Mouse (Mus musculus) midbrain, embryonic 16.5 days (tissue): ENCODE data around the gene Sel1l. TPM values are rescaled to one million over a fixed set of nuclear protein-coding genes. Genes with fewer than 3 reads are reported as not detected.

Experiments
- ATAC-seq: fragments of 200-750 bp; cut with Nextera tagmentation; 2 replicates; pipeline ENCODE4 v1.8.0; 2017; ENCODE audit warnings: moderate TSS enrichment
- H3K27ac ChIP-seq: fragments of 300-500 bp; sonication (generic); 2 replicates; pipeline ENCODE4 v1.5.1; 2014; ENCODE audit warnings: mild to moderate bottlenecking, low read length, mixed read lengths
- H3K27me3 ChIP-seq: fragments of 300-500 bp; sonication (generic); 2 replicates; pipeline ENCODE4 v1.6.1; 2014; ENCODE audit warnings: low read depth, low read length, mixed read lengths; ENCODE audit not compliant: control insufficient read depth, insufficient read depth
- H3K36me3 ChIP-seq: fragments of 300-500 bp; sonication (generic); 2 replicates; pipeline ENCODE4 v1.6.1; 2014; ENCODE audit warnings: mild to moderate bottlenecking, low read length, moderate library complexity, mixed read lengths; ENCODE audit not compliant: control insufficient read depth, insufficient read depth
- H3K4me1 ChIP-seq: fragments of 300-500 bp; sonication (generic); 2 replicates; pipeline ENCODE4 v1.6.1; 2014; ENCODE audit warnings: mild to moderate bottlenecking, low read length, mixed read lengths; ENCODE audit not compliant: control insufficient read depth, insufficient read depth
- H3K4me2 ChIP-seq: fragments of 300-500 bp; sonication (generic); 2 replicates; pipeline ENCODE4 v1.6.1; 2014; ENCODE audit warnings: mild to moderate bottlenecking, low read length, mixed read lengths
- H3K4me3 ChIP-seq: fragments of 300-500 bp; sonication (generic); 2 replicates; pipeline ENCODE4 v1.5.1; 2014; ENCODE audit warnings: low read depth, mild to moderate bottlenecking, low read length, moderate library complexity, mixed read lengths
- H3K9ac ChIP-seq: fragments of 300-500 bp; sonication (generic); 2 replicates; pipeline ENCODE4 v1.6.1; 2014; ENCODE audit warnings: low read depth, low read length, mixed read lengths
- H3K9me3 ChIP-seq: fragments of 300-500 bp; sonication (generic); replicated peaks from 2 replicates; pipeline ENCODE4 v1.6.1; 2014; ENCODE audit warnings: mild to moderate bottlenecking, low read length, mixed read lengths; ENCODE audit not compliant: control insufficient read depth, poor library complexity, severe bottlenecking
- WGBS: fragments of 180-500 bp; shearing (Covaris S2); extraction: QIAGEN DNeasy Blood & Tissue Kit; methylation state at CpG from one replicate; pipeline ENCODE4 v1.1.7; 2014; 5-methylcytosine and 5-hydroxymethylcytosine counted together
- polyA plus RNA-seq: library from polyadenylated mRNA; unstranded; fragments of >200 nt; fragmentation: Nextera tagmentation; extraction: Ambion mirVana; gene quantifications from 2 replicates; pipeline ENCODE4 v1.2.1, GENCODE M21; 2015

Gene Sel1l
- polyA plus RNA-seq, 1 experiment from 2014 or later = 103 TPM

- peak; percentile 96 for ATAC-seq
- Histone ChIP-seq H3K36me3 (no peaks in the 10 kb centered on the region), H3K9me3 (no peaks in the 10 kb centered on the region), H3K27me3 (peaks cover 5% of the 10 kb centered on the region; the same call in 1 of the 2 replicates), H3K4me1 (peaks cover 5% of the 10 kb centered on the region), H3K4me2 (peak overlapping the region; percentile 94), H3K4me3 (peak overlapping the region; percentile 85), H3K9ac (peak overlapping the region; percentile 68), H3K27ac (peak overlapping the region; percentile 55; the same call in 1 of the 2 replicates)
- under 1% methylated on average over 31 of the region's 35 CpGs for WGBS
These were observed 70.0 kb downstream of the Sel1l start for GRCm38 (mm10) chr12:91779004-91779365.

- peak; percentile 91 for ATAC-seq
- Histone ChIP-seq H3K4me1 (peaks cover 5% of the 10 kb centered on the region), H3K27me3 (peaks cover 5% of the 10 kb centered on the region; the same call in 1 of the 2 replicates), H3K27ac (peak overlapping the region; percentile 55; the same call in 1 of the 2 replicates), H3K9me3 (no peaks in the 10 kb centered on the region), H3K4me2 (peak overlapping the region; percentile 94), H3K4me3 (peak overlapping the region; percentile 85), H3K36me3 (no peaks in the 10 kb centered on the region), H3K9ac (peak overlapping the region; percentile 68)
- WGBS = under 1% methylated on average over 50 of the region's 51 CpGs
These were observed 70.5 kb downstream of the Sel1l start for GRCm38 (mm10) chr12:91778211-91779003.

- ATAC-seq = no peak
- H3K9ac ChIP-seq = no peak overlapping the region
- H3K27me3 ChIP-seq = peaks cover 5% of the 10 kb centered on the region; the same call in 1 of the 2 replicates
- no peaks in the 10 kb centered on the region for H3K9me3 ChIP-seq
- H3K36me3 ChIP-seq = no peaks in the 10 kb centered on the region
- H3K4me3 ChIP-seq = no peak overlapping the region
- H3K27ac ChIP-seq = no peak overlapping the region
- WGBS = 95% methylated on average over 5 of the region's 5 CpGs
- H3K4me2 ChIP-seq = no peak overlapping the region
- H3K4me1 ChIP-seq = peaks cover 5% of the 10 kb centered on the region
These were observed 72.6 kb downstream of the Sel1l start for GRCm38 (mm10) chr12:91776342-91776741.

GRCm38 (mm10) chr12:91774811-91775284 is 74.1 kb downstream of the Sel1l start:
- Histone ChIP-seq H3K4me1 (peaks cover 5% of the 10 kb centered on the region), H3K27me3 (peaks cover 1% of the 10 kb centered on the region; the same call in 1 of the 2 replicates), H3K9ac (no peak overlapping the region), H3K9me3 (no peaks in the 10 kb centered on the region), H3K36me3 (no peaks in the 10 kb centered on the region), H3K27ac (no peak overlapping the region), H3K4me2 (no peak overlapping the region), H3K4me3 (no peak overlapping the region)
- no peak for ATAC-seq
- WGBS = 69% methylated on average over 8 of the region's 8 CpGs

GRCm38 (mm10) chr12:91768871-91769270 is 80.1 kb downstream of the Sel1l start:
- Histone ChIP-seq H3K4me2 (no peak overlapping the region), H3K9me3 (no peaks in the 10 kb centered on the region), H3K4me1 (peaks cover 7% of the 10 kb centered on the region; the same call in 1 of the 2 replicates), H3K4me3 (no peak overlapping the region), H3K9ac (no peak overlapping the region), H3K27ac (no peak overlapping the region), H3K36me3 (no peaks in the 10 kb centered on the region), H3K27me3 (no peaks in the 10 kb centered on the region)
- no peak for ATAC-seq
- 95% methylated on average over 2 of the region's 2 CpGs for WGBS

- Histone ChIP-seq H3K9me3 (no peaks in the 10 kb centered on the region), H3K4me3 (no peak overlapping the region), H3K36me3 (no peaks in the 10 kb centered on the region), H3K9ac (no peak overlapping the region), H3K27me3 (no peaks in the 10 kb centered on the region), H3K4me1 (peaks cover 7% of the 10 kb centered on the region; the same call in 1 of the 2 replicates), H3K27ac (no peak overlapping the region), H3K4me2 (no peak overlapping the region)
- WGBS = 91% methylated on average over 6 of the region's 6 CpGs
- no peak for ATAC-seq
These were observed 80.8 kb downstream of the Sel1l start for GRCm38 (mm10) chr12:91768176-91768575.

- H3K27ac ChIP-seq = no peak overlapping the region
- 29% methylated on average over 14 of the region's 14 CpGs for WGBS
- no peaks in the 10 kb centered on the region for H3K9me3 ChIP-seq
- peaks cover 7% of the 10 kb centered on the region; the same call in 1 of the 2 replicates for H3K4me1 ChIP-seq
- ATAC-seq = peak; percentile 69
- no peak overlapping the region for H3K4me3 ChIP-seq
- no peaks in the 10 kb centered on the region for H3K36me3 ChIP-seq
- H3K27me3 ChIP-seq = no peaks in the 10 kb centered on the region
- H3K9ac ChIP-seq = peak overlapping the region; percentile 20; the same call in 1 of the 2 replicates
- peak overlapping the region; percentile 31 for H3K4me2 ChIP-seq
These were observed 82.4 kb downstream of the Sel1l start for GRCm38 (mm10) chr12:91766338-91767107.

- no peaks in the 10 kb centered on the region for H3K36me3 ChIP-seq
- ATAC-seq = no peak; the same call in 1 of the 2 replicates
- no peak overlapping the region for H3K9ac ChIP-seq
- H3K27ac ChIP-seq = no peak overlapping the region
- no peak overlapping the region for H3K4me3 ChIP-seq
- H3K27me3 ChIP-seq = no peaks in the 10 kb centered on the region
- no peak overlapping the region for H3K4me2 ChIP-seq
- H3K9me3 ChIP-seq = no peaks in the 10 kb centered on the region
- H3K4me1 ChIP-seq = peaks cover 7% of the 10 kb centered on the region; the same call in 1 of the 2 replicates
- WGBS = 74% methylated on average over 13 of the region's 13 CpGs
These were observed 83.5 kb downstream of the Sel1l start for GRCm38 (mm10) chr12:91765504-91765903.
